Mouse (Mus musculus) CD4-positive, CD25-positive, alpha-beta regulatory T cell, adult 2 months (primary cell): Measurements from ENCODE around the gene Tmem121b.

ENCODE experiments used
- DNase-seq: peaks from one replicate; pipeline ENCODE4 v3.0.0-alpha.2; 2012; ENCODE audit warnings: low read depth, low spot score

Tmem121b gene

GRCm38 (mm10) chr6:120465393-120465792 lies 28.2 kb downstream of the Tmem121b start:
- peak; percentile 26 for DNase-seq

DNA sequence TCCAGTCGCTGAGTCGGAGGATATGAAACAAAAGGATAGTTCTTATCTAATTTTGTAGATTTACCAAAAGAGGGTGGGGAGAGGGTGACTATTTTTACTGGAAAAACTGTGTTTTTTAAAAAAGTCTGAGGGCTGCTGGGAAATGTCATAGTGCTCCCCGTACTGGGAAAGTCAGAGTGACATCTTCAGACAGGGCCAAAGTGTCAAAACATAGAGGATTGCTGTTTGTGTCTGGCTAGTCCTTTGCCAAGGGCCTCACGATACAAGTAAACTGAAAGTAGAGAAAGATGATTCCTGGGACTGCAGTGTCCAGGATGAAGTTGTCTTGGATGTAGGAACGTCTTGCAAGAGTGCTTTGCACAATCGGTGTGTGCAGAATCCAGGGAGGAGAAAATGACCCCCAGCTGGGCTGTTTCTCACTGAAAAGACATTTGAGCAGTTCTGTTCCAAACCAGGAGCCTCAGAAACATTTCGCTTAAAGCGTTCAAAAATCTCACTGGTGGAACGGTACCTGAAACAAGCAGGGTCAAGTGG lies 29.1 kb downstream of the Tmem121b start:
- DNase-seq: no peak

DNA sequence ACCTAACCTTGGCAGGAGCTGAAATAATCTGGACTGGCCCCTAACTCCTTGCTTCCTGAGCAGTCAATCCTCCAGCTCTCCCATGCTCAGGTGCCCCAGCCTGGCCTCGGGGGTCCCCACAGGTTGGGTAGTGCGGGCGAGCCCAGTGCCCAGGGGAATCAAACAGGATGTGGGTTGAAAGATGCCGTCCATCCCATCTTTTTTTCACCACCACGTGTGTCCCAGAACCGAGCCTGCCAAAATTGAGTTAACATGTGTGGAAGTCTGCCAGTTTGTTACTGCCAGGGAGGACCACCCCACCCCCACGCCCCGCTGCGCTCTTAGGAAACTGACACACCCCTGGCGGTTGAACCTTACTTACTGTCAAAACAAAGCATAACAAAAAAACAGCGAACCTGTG lies 29.7 kb downstream of the Tmem121b start:
- peak; percentile 84 for DNase-seq

DNA sequence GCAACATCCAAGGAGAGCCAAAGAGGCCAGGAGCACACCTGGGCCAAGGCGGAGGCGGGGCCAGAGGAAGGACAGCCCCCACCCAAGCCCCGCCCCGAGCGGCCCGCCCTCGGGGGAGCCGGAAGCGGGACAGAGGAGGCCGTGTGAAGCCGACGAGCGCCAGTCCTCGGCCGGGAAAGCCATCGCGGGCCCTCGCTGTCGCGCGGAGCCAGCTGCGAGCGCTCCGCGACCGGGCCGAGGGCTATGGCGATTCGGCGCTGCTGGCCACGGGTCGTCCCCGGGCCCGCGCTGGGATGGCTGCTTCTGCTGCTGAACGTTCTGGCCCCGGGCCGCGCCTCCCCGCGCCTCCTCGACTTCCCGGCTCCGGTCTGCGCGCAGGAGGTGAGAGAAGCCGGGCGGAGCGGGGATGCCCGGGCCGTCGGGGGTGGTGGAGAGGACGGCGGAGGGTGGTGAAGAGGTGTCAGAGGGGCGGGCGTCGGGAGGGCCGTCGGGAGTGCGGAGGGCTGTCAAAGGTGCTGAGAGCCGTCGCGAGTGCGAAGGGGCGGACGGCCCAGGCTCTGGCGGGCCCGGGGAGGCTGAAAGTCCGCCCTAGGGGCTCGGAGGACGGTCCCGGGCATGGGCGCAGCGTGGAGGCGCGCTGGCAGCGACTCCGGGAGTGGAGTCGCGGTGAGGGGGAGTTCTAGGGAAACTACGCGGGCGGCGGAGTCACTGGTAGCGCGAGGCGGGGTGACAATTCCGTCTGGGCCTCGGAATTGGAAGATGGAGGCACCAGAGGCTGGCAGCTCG lies 30.3 kb downstream of the Tmem121b start, which contains the start of gene Il17ra:
Gene Il17ra (plus strand): TSS at position 162 of the 786 bp plus-strand sequence.
- DNase-seq: peak; percentile 92

DNA sequence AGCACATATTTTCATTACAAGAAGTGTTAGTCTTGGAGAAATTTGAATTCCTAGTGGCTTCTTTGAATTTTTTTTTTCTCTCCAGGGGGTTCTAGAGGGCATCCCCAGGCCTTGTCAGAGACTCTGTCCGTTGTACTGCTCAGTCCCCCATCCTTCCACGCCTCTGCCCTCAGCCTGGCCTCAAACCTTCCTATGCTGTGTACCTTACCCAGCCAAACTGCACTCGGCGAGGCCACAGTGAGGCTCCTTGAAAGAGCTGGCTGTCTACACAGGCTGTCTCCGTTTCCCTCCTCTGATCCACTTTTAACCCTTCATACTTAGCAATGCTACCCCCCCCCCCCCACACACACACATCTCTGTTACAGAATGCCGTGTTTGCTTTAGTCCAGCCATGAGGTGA lies 31.4 kb downstream of the Tmem121b start:
- DNase-seq: no peak

DNA sequence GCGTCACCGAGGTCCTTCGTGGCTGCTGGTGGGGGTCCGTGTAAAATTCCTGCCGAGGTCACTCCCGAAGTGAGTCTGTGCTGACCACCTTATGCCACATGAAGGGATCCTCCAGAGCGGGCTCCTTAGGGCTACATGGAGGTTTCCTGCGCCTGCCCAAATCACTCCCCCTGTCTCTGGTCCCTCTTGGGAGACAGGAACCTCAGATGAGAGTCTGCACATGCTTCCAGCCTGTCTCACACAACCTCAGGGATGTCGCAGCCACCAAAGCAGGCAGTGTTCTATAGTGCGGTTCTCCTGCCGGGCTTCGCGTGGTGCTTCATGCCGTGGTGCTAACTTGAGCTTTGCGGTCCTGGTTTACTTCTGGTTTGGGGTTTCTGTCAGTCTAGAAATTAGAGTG lies 32.4 kb downstream of the Tmem121b start:
- no peak for DNase-seq

GRCm38 (mm10) chr6:120457751-120458150 lies 35.9 kb downstream of the Tmem121b start:
- no peak for DNase-seq

- DNase-seq: peak; percentile 59
Measured at GRCm38 (mm10) chr6:120457074-120457473, 36.5 kb downstream of the Tmem121b start.

DNA sequence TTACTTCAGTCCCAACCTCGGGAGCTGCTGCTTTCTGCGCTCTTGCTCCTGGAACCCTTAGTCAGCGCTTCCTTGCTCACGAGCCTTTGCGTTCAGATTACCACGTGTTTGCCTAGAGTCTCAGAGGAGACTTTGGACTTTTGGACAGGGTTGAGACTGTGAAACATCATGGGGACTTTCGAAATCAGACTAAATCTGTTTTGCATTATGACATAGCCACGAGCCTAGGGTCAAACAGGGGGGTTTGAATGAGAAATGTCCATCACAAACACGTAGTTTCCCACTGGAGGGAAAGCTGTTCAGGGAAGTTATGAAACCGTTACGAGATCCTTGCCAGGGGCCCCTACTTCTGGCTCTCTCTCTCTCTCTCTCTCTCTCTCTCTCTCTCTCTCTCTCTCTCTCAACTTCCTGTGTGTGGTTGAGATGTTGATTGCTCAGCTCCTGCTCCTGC lies 39.0 kb downstream of the Tmem121b start:
- peak; percentile 29 for DNase-seq

DNA sequence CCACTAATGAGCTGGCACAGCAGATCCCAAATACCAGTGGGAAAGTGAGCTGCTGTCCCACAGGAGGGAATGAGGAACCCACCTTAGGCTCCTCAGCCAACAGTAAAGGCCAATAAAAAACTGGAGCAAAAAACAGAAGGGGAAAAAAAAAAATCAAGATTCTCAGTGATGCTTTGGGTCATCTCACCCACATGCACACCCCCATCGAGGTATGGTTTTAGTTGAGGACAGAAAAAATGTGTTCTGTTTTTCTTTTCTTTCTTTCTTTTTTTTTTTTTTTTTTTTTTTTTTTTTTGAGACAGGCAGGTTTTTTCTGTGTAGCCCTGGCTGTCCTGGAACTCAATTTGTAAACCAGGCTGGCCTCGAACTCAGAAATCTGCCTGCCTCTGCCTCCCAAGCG lies 40.1 kb downstream of the Tmem121b start:
- DNase-seq: no peak

GRCm38 (mm10) chr6:120453103-120453445 lies 40.5 kb downstream of the Tmem121b start:
- DNase-seq: peak; percentile 23

DNA sequence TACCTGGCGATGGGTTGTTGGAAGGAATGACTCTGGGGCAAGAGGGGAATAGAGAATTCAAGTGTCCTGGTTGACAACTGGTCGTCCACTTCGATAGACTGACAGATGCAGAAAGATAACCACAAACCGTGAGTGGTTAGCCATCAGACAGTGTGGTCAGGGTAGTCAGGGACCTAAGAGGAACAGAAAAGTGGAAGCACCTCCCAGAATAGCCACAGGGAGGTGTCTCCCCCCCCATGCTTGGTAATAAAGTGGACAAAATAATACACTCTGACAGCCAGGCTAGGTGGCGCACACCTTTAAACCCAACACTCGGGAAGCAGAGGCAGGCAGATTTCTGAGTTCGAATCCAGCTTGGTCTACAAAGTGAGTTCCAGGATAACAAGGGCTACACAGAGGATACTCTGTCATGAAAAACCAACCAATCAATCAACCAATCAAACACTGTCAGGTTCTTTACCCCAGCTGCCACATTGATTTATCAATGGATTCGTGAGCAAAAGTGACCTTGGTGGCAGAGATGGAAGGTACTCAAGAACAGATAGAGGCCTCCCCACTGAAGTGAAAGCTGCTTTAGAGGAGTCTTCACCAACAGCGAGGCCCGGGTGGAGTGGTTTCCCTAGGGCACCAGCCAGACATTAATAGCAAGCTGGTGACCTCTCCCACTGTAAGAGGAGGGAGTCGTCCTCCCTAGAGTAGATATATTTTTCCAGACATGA lies 41.1 kb downstream of the Tmem121b start:
- DNase-seq: no peak

DNA sequence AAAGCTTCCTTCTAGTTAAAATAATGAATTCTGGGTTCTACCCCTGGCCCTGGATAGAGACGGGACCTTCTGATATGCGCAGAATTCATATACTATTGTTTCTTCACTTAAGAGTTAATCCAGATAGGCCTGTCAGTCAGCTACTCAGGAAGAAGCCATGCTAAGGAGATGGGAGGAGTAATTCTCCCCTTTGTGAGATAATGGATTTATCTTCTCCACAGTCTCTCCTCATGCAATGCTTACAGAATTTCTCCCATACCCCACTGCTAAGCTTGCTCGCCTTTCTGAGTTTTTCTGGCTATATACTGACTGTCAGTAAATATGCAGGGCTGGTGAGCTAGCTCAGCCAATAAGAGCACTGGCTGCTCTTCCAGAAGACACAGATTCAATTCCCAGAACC lies 43.4 kb downstream of the Tmem121b start:
- no peak for DNase-seq

DNA sequence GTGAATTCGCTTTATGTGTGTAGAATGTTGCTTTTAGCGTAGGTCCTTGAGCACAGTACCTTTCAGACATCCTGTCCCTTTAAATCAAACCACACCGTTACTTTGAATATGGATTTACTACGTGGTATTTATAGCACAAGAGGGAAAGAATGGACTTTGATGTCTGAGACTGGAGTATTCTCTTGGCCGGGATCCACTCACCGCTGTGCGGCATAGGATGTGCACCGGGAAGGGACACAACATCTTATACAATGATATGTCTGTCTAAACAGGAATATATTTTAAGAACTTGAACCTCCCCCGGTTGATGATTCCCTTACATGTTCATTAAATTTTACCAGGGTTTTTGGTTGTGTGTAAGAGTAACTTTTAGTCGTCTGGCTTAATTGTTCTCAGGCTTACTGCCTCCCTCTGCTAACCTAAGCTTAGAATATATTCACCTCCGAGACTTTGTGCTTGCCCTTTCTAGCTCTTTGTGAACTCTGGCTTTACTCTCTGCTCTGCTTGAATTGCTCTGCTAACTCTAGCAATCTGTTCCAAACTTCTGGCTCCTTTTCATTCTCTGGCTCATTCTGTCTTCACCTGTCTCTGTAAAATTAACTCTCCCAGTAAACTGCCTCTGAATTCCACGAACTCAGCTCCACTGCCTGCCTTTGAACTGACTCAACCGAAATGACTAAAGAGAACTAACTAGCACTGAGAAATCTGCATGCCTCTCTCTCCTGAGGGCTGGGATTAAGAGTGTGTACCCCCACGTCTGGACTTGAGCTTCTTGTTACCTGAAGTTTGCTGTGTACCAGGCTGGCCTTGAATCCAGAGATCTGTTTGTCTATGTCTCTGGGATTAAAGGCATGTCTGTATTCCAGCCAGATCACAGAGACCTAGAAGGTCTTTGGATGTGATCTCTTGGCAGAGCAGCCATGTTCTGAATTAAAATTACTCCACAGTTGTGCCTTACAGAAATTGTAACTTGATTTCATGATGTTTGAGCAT lies 49.9 kb downstream of the Tmem121b start:
- no peak for DNase-seq

GRCm38 (mm10) chr6:120442171-120442749 lies 51.3 kb downstream of the Tmem121b start:
- no peak for DNase-seq
